Mouse (Mus musculus) erythroblast, embryonic 14.5 days (primary cell): Measurements from ENCODE around the gene Camk2n1. TPM values are rescaled to one million over a fixed set of nuclear protein-coding genes. Genes with fewer than 3 reads are reported as not detected.
"Not testable (repeated sequence)": the region's sequence is repeated elsewhere in the genome, so short reads cannot be mapped to it uniquely, and the experiment has no call there.

Experiments used
- H3K27me3 ChIP-seq: 2 replicates; pipeline ENCODE4 v1.6.1; 2012; ENCODE audit warnings: inconsistent platforms; ENCODE audit not compliant: control insufficient read depth
- H3K36me3 ChIP-seq: 2 replicates; pipeline ENCODE4 v1.6.1; 2012; ENCODE audit warnings: mild to moderate bottlenecking, inconsistent platforms; ENCODE audit not compliant: control insufficient read depth
- H3K4me1 ChIP-seq: 2 replicates; pipeline ENCODE4 v1.6.1; 2012; ENCODE audit warnings: inconsistent platforms; ENCODE audit not compliant: control insufficient read depth
- H3K4me3 ChIP-seq: replicated peaks from 2 replicates; pipeline ENCODE3; 2012; ENCODE audit warnings: moderate library complexity, mild to moderate bottlenecking, inconsistent platforms
- H3K9me3 ChIP-seq: 2 replicates; pipeline ENCODE4 v1.6.1; 2012; ENCODE audit warnings: low read length, inconsistent platforms, mixed read lengths; ENCODE audit not compliant: control insufficient read depth
- GATA1 ChIP-seq: IDR thresholded peaks from 2 replicates; pipeline ENCODE4 v1.6.1; 2012; ENCODE audit warnings: low read length, inconsistent platforms, mixed read lengths
- TAL1 ChIP-seq: IDR thresholded peaks from 3 replicates; pipeline ENCODE4 v1.6.1; 2012; ENCODE audit warnings: low read length, inconsistent platforms, mixed read lengths
- polyA plus RNA-seq: library from polyadenylated mRNA; stranded (reverse); fragments of >175 nt; gene quantifications from 2 replicates; pipeline ENCODE4 v1.2.3, GENCODE M21; 2012

Gene Camk2n1
- polyA plus RNA-seq, 1 experiment = 0.02 TPM

- TF ChIP-seq TAL1 = no peak
- Histone ChIP-seq H3K4me1 (no peaks in the 10 kb centered on the region), H3K27me3 (peaks cover 27% of the 10 kb centered on the region), H3K9me3 (no peaks in the 10 kb centered on the region), H3K4me3 (no peak overlapping the region), H3K36me3 (no peaks in the 10 kb centered on the region)
Observed at GRCm38 (mm10) chr4:138418340-138418957, 35.7 kb upstream of the Camk2n1 start.

DNA sequence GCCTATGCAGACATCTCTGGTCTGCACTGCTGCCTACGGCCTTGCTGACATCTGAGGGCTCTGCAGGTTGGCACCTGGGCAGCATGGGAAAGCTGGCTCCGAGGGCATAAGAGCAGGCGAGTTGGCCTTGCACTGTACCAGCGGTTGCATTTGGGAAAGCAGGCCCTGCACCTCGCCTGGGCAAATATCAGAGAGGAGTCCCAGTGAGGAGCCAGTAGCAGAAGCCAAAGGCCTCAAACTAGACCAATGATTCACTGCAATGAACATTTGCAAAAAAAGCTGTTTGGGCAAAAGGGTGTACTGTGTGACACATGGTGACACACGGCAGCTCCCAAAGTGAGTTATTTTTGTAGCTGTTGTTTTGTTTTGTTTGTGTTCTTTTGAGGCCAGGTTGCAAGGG, 29.1 kb upstream of the Camk2n1 start:
- TF ChIP-seq TAL1 = no peak
- TF ChIP-seq GATA1 = no peak
- Histone ChIP-seq H3K27me3 (peaks cover 4% of the 10 kb centered on the region), H3K4me1 (peaks cover 2% of the 10 kb centered on the region)

GRCm38 (mm10) chr4:138425604-138426003, 28.5 kb upstream of the Camk2n1 start:
- not testable (repeated sequence) for H3K27me3 ChIP-seq, H3K4me3 ChIP-seq, H3K36me3 ChIP-seq, H3K4me1 ChIP-seq, H3K9me3 ChIP-seq

More for the DNA sequence above, 29.1 kb upstream of the Camk2n1 start:
- Histone ChIP-seq H3K36me3 (no peaks in the 10 kb centered on the region), H3K9me3 (no peaks in the 10 kb centered on the region), H3K4me3 (no peak overlapping the region)

DNA sequence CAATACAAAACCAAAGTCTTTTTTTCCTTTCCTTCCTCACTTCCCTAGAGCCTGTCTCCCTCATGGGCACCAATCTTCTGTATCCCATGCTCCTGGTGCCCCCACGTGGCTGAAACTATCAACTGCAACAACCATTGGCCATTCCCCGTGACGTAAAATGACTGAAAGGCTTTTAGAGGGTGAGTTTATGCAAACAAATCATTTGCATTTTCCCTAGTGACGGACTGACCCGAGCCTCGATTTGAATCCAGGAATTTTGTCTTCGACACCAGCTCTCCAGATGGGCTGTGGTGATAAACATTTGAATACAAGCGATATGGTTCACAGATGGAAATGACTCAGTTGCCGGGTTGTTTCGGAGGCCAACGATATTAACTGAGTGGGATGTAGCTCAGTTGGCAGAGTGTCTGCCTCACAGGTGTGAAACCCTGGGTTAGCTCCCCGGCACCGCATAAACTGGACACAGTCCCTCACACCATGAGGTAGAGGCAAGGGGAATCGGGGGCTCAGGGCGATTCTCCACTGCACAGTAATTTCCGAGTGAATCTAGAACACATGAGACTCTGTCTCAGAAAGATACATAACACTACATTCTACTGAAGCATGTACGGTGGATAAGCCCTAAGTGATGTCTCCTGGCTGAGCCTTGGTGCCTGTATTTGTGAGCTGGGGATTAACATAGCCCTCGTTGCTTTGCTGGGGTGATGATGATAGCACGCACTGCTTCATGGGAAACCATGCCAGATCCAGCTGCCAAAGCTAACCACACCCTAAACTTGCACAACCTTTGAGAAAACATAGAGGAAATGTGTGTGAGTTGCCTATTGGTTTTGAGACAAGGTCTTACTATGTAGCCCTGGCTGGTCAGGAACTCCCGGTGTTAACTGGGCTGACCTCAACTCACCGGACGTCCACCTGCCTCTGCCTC, 27.1 kb upstream of the Camk2n1 start:
- Histone ChIP-seq H3K4me3 (no peak overlapping the region), H3K27me3 (peaks cover 11% of the 10 kb centered on the region), H3K36me3 (no peaks in the 10 kb centered on the region), H3K9me3 (no peaks in the 10 kb centered on the region), H3K4me1 (peaks cover 2% of the 10 kb centered on the region)
- TF ChIP-seq GATA1 (no peak), TAL1 (no peak)

DNA sequence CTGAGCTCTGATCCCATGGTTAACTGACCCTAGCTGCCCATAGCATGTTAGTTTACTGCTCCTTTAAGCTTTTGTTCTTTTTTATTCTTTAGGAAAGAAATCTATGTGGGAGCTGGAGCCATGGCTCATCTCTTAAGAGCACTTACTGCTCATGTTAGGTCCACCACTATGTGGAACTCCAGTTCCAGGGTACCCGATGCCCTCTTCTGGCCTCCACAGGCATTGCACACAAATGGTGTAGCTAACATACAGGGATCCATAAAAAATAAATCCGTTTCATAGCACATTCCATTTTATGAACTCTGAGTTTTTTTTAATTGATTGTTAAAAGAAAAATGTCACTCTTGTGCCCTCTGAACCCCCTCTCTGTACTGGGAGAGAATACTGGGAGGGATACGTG, 24.3 kb upstream of the Camk2n1 start:
- no peaks in the 10 kb centered on the region for H3K9me3 ChIP-seq
- TF ChIP-seq GATA1 (no peak), TAL1 (no peak)
- no peak overlapping the region for H3K4me3 ChIP-seq
- H3K27me3 ChIP-seq = peaks cover 13% of the 10 kb centered on the region
- peaks cover 11% of the 10 kb centered on the region for H3K4me1 ChIP-seq
- H3K36me3 ChIP-seq = no peaks in the 10 kb centered on the region

DNA sequence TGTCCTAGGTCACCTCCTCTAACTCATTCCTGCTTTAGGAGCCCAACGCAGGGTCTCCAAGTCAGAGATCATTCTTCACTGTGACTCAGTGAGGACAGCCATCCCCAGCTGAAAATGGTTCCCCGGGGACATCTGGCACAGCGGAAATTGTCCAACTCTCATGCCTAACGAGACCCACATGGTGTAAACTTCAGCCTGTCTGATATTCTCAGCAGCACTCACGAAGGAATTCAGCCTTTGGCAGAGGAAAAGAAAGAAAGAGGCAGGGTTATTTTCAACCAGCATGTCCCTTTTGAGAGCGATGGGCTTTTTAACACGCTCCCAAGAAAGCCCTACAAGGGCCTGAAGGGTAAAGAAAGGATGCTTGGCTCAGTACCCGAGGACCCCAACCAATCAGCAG, 22.8 kb upstream of the Camk2n1 start:
- Histone ChIP-seq H3K9me3 (no peaks in the 10 kb centered on the region), H3K4me3 (no peak overlapping the region), H3K4me1 (peaks cover 25% of the 10 kb centered on the region), H3K27me3 (peaks cover 13% of the 10 kb centered on the region), H3K36me3 (peaks cover 5% of the 10 kb centered on the region)
- TF ChIP-seq GATA1 = no peak
- no peak for TF ChIP-seq TAL1

GRCm38 (mm10) chr4:138434347-138435316, 19.5 kb upstream of the Camk2n1 start, which contains the start of gene Mul1:
TSS of gene Mul1 (plus strand) at chr4:138434671.
- H3K4me1 ChIP-seq = peaks cover 23% of the 10 kb centered on the region
- no peak for TF ChIP-seq TAL1
- no peak for TF ChIP-seq GATA1
- peaks cover 38% of the 10 kb centered on the region for H3K36me3 ChIP-seq
- H3K27me3 ChIP-seq = peaks cover 13% of the 10 kb centered on the region
- no peaks in the 10 kb centered on the region for H3K9me3 ChIP-seq
- peak within 1 kb of the TSS; percentile 83 for H3K4me3 ChIP-seq

- Histone ChIP-seq H3K4me3 (no peak overlapping the region), H3K27me3 (no peaks in the 10 kb centered on the region), H3K36me3 (peaks cover 64% of the 10 kb centered on the region), H3K4me1 (peaks cover 11% of the 10 kb centered on the region), H3K9me3 (no peaks in the 10 kb centered on the region)
- no peak for TF ChIP-seq TAL1
- no peak for TF ChIP-seq GATA1
Observed at GRCm38 (mm10) chr4:138440062-138440461, 14.1 kb upstream of the Camk2n1 start.
